Mouse (Mus musculus) embryonic facial prominence, embryonic 11.5 days (tissue): ENCODE results near the gene Tmem135. TPM values are rescaled to one million over a fixed set of nuclear protein-coding genes. Genes with fewer than 3 reads are reported as not detected.

Experiments
- ATAC-seq: fragments of 200-750 bp; cut with Nextera tagmentation; replicated peaks from 2 replicates; pipeline ENCODE4 v1.8.0; 2017; ENCODE audit warnings: low read depth; ENCODE audit not compliant: insufficient number of reproducible peaks, low FRiP score, low TSS enrichment
- DNase-seq: peaks from one replicate; pipeline ENCODE4 v3.0.0-alpha.2; 2015; ENCODE audit warnings: low spot score
- H3K27ac ChIP-seq: fragments of 300-500 bp; sonication (generic); replicated peaks from 2 replicates; pipeline ENCODE4 v1.5.1; 2014; ENCODE audit warnings: mild to moderate bottlenecking, low read depth, low read length, control low read depth
- H3K27me3 ChIP-seq: fragments of 300-500 bp; sonication (generic); 2 replicates; pipeline ENCODE4 v1.6.1; 2014; ENCODE audit warnings: mild to moderate bottlenecking, low read length, moderate library complexity, mixed read lengths; ENCODE audit not compliant: control insufficient read depth, insufficient read depth
- H3K36me3 ChIP-seq: fragments of 300-500 bp; sonication (generic); replicated peaks from 2 replicates; pipeline ENCODE4 v1.6.1; 2014; ENCODE audit warnings: low read depth, mild to moderate bottlenecking, low read length, moderate library complexity, mixed read lengths; ENCODE audit not compliant: control insufficient read depth, insufficient read depth
- H3K4me1 ChIP-seq: fragments of 300-500 bp; sonication (generic); 2 replicates; pipeline ENCODE4 v1.6.1; 2014; ENCODE audit warnings: low read length, mixed read lengths; ENCODE audit not compliant: control insufficient read depth, insufficient read depth
- H3K4me2 ChIP-seq: fragments of 300-500 bp; sonication (generic); 2 replicates; pipeline ENCODE4 v1.6.1; 2014; ENCODE audit warnings: low read depth, mild to moderate bottlenecking, control low read depth, low read length, moderate library complexity
- H3K4me3 ChIP-seq: fragments of 300-500 bp; sonication (generic); 2 replicates; pipeline ENCODE4 v1.5.1; 2014; ENCODE audit warnings: low read depth, low read length, control low read depth
- H3K9ac ChIP-seq: fragments of 300-500 bp; sonication (generic); replicated peaks from 2 replicates; pipeline ENCODE4 v1.6.1; 2014; ENCODE audit warnings: mild to moderate bottlenecking, control low read depth, low read length
- H3K9me3 ChIP-seq: fragments of 300-500 bp; sonication (generic); replicated peaks from 2 replicates; pipeline ENCODE4 v1.6.1; 2016; ENCODE audit warnings: mild to moderate bottlenecking, low read length, inconsistent platforms, mixed read lengths; ENCODE audit not compliant: control insufficient read depth
- WGBS: fragments of 180-500 bp; shearing (Covaris S2); extraction: QIAGEN DNeasy Blood & Tissue Kit; methylation state at CpG from one replicate; pipeline ENCODE4 v1.1.7; 2014; 5-methylcytosine and 5-hydroxymethylcytosine counted together
- polyA plus RNA-seq: library from polyadenylated mRNA; unstranded; fragments of >200 nt; fragmentation: Nextera tagmentation; extraction: Ambion mirVana; gene quantifications from 2 replicates; pipeline ENCODE4 v1.2.1, GENCODE M21; 2014

Tmem135 gene
- polyA plus RNA-seq, 1 experiment from 2014 or later, result 18.5 TPM

DNA sequence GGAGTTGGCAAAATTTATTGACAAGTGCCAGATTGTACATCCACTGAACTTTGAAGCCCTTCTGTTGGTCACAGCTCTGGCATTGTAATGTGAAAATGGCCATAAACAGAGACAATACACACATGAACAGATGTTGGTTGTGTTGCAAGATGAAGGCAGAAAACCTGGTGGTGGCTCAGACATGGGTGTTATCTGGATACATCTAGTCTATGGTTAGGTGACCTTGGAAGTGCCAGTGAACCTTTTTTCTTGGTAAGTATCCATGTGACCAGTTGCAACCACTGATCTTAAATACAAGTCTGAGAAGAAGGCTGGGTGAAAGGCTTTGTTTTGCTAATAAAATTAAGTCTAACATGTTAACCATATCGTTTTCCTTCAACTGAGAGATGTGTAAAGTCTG lies 33.9 kb downstream of the Tmem135 start:
- WGBS, result 89% methylated on average over 1 of the region's 1 CpGs
- Histone ChIP-seq H3K4me1 (no peaks in the 10 kb centered on the region), H3K4me3 (no peak overlapping the region), H3K4me2 (no peak overlapping the region), H3K9ac (no peak overlapping the region), H3K27ac (no peak overlapping the region), H3K27me3 (no peaks in the 10 kb centered on the region), H3K36me3 (no peaks in the 10 kb centered on the region), H3K9me3 (no peaks in the 10 kb centered on the region)
- DNase-seq, result no peak
- no peak for ATAC-seq

DNA sequence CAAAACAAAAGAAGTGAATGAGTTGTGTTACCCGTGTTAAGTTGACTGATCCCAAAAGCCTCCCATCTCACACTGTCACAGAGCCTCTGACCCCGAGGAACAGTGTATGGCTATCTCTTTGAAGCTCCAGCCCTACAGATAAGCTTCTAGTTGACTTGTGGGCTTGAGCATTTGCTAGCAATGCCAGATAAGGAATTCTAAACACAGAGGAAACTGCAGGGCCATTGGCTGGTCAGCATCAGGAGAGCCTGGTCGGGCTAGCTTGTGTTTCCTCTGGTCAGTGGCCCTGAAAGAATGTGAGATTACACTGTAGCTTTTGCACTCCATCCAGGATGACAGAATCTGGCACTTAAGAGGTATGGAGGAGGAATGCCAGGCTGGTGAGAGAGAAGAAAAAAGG lies 36.4 kb downstream of the Tmem135 start:
- H3K4me2 ChIP-seq, result no peak overlapping the region
- no peaks in the 10 kb centered on the region for H3K4me1 ChIP-seq
- H3K9ac ChIP-seq, result no peak overlapping the region
- H3K27me3 ChIP-seq, result no peaks in the 10 kb centered on the region
- no peak for DNase-seq
- 33% methylated on average over 3 of the region's 3 CpGs for WGBS
- no peaks in the 10 kb centered on the region for H3K36me3 ChIP-seq
- H3K27ac ChIP-seq, result no peak overlapping the region
- ATAC-seq, result no peak
- H3K4me3 ChIP-seq, result no peak overlapping the region
- H3K9me3 ChIP-seq, result no peaks in the 10 kb centered on the region

DNA sequence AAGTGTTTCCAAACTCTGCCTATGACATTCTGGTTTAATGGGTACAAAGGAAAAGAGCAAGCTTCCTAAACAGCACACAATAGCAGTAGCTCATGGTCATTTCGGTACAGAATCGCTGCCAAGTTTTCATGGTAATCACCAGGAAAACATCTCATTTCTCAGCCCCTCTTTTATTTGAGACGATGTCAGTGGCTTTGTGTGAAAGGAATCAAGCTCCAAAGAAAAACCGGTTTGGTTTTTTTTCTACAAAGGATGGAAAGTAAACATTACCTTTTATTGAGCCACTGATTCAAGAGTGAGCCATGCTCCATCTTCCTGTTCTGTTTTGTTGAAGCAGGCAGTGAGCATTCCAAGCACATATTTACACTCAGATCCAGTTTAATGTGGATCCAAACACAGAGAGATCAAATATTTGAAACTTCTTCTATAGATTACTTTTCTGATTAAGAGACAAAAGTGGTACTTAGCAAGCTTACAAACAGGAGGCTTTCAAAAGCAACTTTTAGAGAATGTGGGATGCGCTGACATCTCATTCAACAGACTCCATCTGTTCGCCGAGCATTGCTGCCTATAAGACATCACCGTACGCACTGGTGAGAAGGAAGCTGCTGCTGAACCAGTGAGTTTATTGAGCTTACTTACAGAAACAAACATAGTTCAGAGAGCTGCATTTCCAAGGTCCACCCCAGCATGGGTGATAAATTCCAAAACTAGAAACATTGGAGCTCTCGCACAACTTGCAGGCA lies 38.7 kb downstream of the Tmem135 start:
- H3K27ac ChIP-seq, result no peak overlapping the region
- H3K36me3 ChIP-seq, result no peaks in the 10 kb centered on the region
- H3K9me3 ChIP-seq, result no peaks in the 10 kb centered on the region
- H3K27me3 ChIP-seq, result no peaks in the 10 kb centered on the region
- H3K4me1 ChIP-seq, result no peaks in the 10 kb centered on the region
- 81% methylated on average over 10 of the region's 10 CpGs for WGBS
- no peak overlapping the region for H3K9ac ChIP-seq
- DNase-seq, result no peak
- no peak for ATAC-seq
- no peak overlapping the region for H3K4me3 ChIP-seq
- H3K4me2 ChIP-seq, result no peak overlapping the region

DNA sequence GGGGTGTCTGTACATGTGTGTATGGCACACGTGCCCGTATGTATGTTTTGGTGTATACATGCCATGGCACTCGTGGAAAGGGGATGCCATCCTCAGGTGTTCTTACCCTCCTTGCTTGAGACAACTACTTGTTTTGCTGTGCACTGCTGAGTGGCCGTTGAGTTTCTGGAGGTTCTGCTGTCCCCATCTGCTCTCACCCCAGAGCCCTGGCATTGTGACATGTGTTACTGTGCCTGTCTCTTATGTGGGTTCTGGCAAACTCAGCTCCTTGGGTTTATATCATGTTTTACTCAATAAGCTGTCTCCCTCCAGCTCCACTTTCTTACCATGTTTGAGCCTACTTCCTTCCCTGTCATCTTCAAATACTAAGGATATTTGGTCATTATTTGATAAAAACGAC lies 40.0 kb downstream of the Tmem135 start:
- Histone ChIP-seq H3K4me1 (no peaks in the 10 kb centered on the region), H3K36me3 (no peaks in the 10 kb centered on the region), H3K27me3 (no peaks in the 10 kb centered on the region), H3K27ac (no peak overlapping the region), H3K4me3 (no peak overlapping the region), H3K9ac (no peak overlapping the region), H3K9me3 (no peaks in the 10 kb centered on the region), H3K4me2 (no peak overlapping the region)
- ATAC-seq (no peak), DNase-seq (no peak)
- 87% methylated on average over 5 of the region's 5 CpGs for WGBS

DNA sequence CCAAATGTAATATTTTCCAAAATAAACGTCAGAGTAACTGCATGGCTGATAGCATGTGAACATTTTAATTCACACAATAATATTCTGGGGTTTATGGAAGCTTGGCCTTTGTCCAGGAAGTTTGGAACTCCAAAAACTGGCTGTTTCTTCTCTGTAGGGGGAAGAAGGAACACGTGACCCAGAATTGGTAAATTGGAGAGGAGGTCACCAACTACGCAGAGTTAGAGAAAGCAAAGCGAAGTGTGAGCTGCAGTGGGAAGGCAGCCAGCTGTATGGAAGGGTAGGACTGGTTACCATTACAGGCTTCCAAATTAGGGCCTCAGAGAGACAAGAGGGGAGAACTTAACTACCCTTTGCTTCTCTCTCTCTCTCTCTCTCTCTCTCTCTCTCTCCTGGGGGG lies 47.7 kb downstream of the Tmem135 start:
- Histone ChIP-seq H3K36me3 (no peaks in the 10 kb centered on the region), H3K4me2 (no peak overlapping the region), H3K4me3 (no peak overlapping the region), H3K9me3 (no peaks in the 10 kb centered on the region), H3K27ac (no peak overlapping the region), H3K27me3 (no peaks in the 10 kb centered on the region), H3K9ac (no peak overlapping the region), H3K4me1 (no peaks in the 10 kb centered on the region)
- 24% methylated on average over 4 of the region's 4 CpGs for WGBS
- ATAC-seq, result peak; percentile 87
- DNase-seq, result peak; percentile 66

DNA sequence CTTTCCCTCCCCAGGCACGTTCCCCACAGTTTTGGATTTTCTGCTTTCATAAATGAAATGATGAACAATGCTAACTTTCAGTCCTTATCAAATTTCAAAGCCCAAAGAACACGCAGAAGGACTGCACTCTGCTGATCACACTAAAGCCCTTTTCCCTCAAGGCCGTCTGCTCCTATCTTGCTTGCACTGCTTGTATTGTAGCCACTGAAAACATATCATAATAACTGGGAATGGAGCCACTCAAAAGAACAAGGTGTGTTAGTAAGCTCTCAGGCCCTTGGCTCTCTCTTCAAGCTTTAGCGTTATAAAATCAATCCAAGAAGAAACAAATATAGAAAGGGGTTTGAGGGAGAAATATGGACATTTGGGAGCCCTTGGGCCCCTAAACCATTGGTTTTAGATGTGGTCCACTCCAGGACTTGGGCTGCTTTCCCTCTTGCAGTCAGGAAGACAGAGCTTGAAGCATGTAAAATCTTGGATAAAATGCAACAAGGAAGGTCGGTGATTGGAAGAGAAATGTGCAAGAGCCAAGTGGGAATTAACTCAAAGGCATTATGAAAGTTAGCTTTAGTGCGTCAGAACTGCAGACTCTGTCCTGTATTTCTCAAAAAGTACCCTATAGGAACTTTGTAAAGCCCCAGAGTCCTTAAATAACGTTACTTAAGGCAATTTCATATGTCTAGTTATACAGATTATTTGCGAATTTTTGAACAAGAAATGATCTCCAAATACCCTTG lies 48.3 kb downstream of the Tmem135 start:
- ATAC-seq, result no peak
- WGBS, result 64% methylated on average over 8 of the region's 8 CpGs
- Histone ChIP-seq H3K36me3 (no peaks in the 10 kb centered on the region), H3K9me3 (no peaks in the 10 kb centered on the region), H3K4me1 (no peaks in the 10 kb centered on the region), H3K4me2 (no peak overlapping the region), H3K27ac (no peak overlapping the region), H3K4me3 (no peak overlapping the region), H3K27me3 (no peaks in the 10 kb centered on the region), H3K9ac (no peak overlapping the region)
- no peak for DNase-seq

DNA sequence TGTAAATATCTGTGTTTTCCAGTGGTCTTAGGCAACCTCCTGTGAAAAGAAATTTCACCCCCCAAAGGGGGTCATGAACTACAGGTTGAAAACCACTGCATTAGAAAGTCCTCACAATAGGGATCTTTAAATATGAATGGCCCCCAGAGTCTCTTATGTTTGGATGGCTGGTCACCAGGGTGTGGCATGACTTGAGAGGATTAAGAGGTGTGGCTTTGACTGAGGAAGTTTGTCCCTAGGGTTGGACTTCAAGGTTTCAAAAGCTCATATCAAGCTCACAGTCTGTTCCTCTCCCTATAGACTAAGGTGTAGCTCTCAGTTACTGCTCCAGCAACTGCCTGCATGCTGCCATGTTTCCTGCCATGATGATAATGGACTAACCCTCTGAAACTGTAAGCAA lies 62.0 kb downstream of the Tmem135 start:
- H3K27ac ChIP-seq, result no peak overlapping the region
- no peak overlapping the region for H3K9ac ChIP-seq
- DNase-seq, result no peak
- no peaks in the 10 kb centered on the region for H3K9me3 ChIP-seq
- H3K4me2 ChIP-seq, result no peak overlapping the region
- no peak for ATAC-seq
- no peaks in the 10 kb centered on the region for H3K27me3 ChIP-seq
- H3K4me3 ChIP-seq, result no peak overlapping the region
- H3K4me1 ChIP-seq, result no peaks in the 10 kb centered on the region
- no peaks in the 10 kb centered on the region for H3K36me3 ChIP-seq

DNA sequence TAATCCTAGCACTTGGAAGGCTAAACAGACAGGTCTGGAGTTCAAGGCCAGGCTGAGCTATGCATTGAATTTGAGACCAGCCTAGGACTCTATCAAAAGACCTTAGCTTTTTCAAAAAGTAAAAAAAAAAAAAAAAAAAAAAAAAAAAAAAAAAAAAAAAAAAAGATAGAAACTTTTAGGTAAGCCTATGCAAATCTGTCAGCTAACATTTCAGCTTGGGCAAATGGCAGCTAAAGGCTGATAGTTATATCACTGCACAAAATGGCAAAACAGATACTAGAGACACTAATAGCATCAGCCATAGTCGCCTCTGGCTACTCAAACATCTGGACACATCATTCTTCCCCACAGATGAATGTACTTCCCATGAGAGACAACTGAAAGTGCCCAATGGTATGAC lies 64.2 kb downstream of the Tmem135 start:
- no peak overlapping the region for H3K4me3 ChIP-seq

More for the DNA sequence above, 64.2 kb downstream of the Tmem135 start:
- ATAC-seq, result no peak
- no peaks in the 10 kb centered on the region for H3K36me3 ChIP-seq
- no peak overlapping the region for H3K9ac ChIP-seq
- no peaks in the 10 kb centered on the region for H3K27me3 ChIP-seq
- no peak for DNase-seq
- 83% methylated on average over 1 of the region's 1 CpGs for WGBS
- no peak overlapping the region for H3K27ac ChIP-seq
- no peaks in the 10 kb centered on the region for H3K9me3 ChIP-seq
- H3K4me1 ChIP-seq, result no peaks in the 10 kb centered on the region
- H3K4me2 ChIP-seq, result no peak overlapping the region
